Mouse (Mus musculus) lung, adult 2 months (tissue): ENCODE measurements around the gene Decr2.

Source experiments
- CTCF ChIP-seq: fragments of 200-500 bp; IDR thresholded peaks from 2 replicates; pipeline ENCODE4 v1.5.1; 2011; ENCODE audit warnings: mild to moderate bottlenecking, low read length, control low read depth; ENCODE audit not compliant: insufficient read depth
- POLR2A ChIP-seq: fragments of 200-500 bp; IDR thresholded peaks from 2 replicates; pipeline ENCODE4 v1.6.1; 2011; ENCODE audit warnings: low read depth, mild to moderate bottlenecking, control low read depth, low read length, borderline replicate concordance; ENCODE audit errors: extremely low read depth

- TF ChIP-seq CTCF (no peak), POLR2A (no peak)
These were observed 34.4 kb upstream of the Decr2 start for GRCm38 (mm10) chr17:26124560-26124959.
